Mouse (Mus musculus): ENCODE measurements around the gene Gm21981. TPM values are rescaled to one million over a fixed set of nuclear protein-coding genes. Genes with fewer than 3 reads are reported as not detected.

The Gm21981 gene
- polyA plus RNA-seq, 1 experiment from 2014 or later, result 0.60 TPM

DNA sequence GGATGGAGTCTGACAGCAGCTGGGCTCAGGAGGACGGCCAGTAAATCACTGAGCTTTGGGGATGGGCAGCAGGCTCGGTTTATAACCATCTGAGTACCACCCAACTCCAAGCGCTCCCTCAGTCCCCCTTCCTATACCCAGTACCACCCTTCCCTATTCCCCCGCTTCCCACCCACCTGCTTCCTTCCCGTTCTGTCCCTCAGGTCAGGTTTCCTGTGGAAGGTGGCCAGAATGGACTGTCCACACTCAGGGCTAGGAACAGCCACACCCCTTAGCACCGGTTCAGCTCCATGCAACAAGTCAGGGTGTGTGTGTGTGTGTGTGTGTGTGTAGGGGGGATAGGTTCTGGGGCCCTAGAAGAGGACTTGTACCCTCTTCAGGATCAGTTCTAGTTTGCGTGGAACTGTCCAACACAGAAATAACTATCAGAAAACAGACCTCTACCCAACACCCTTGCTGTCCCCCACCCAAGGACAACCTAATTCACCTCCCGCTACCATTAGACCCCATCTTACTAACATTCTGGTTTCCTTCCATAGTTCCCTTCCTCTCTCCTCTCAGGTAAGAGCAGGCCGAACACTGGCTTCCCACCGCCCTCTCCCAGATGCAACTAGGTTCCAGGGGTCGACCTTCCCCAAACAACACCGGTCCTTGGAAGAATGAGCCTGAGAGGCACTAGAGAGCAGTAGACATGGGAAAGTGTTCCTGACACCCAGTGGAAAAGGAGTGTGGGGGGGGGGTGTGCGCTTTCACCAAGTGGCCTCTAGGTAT is 399 bp downstream of the Gm21981 start:
- H3K36me3 ChIP-seq (ENCODE audit: control insufficient read depth, insufficient read depth), result no peaks in the 10 kb centered on the region
- H3K27me3 ChIP-seq (replicated peaks; ENCODE audit: control insufficient read depth, insufficient read depth, low read length), result peaks cover 3% of the 10 kb centered on the region; the same call in 1 of the 2 replicates
- peak overlapping the region; percentile 81 for H3K4me2 ChIP-seq (ENCODE audit: low read length)
- H3K4me1 ChIP-seq (replicated peaks; ENCODE audit: control insufficient read depth, insufficient read depth, low read length), result peaks cover 14% of the 10 kb centered on the region
- no peaks in the 10 kb centered on the region for H3K9me3 ChIP-seq (ENCODE audit: control insufficient read depth, low read length)
- ATAC-seq, result no peak
- 39% methylated on average over 13 of the region's 13 CpGs for WGBS
- H3K9ac ChIP-seq (replicated peaks; ENCODE audit: low read depth, low read length), result peak overlapping the region; percentile 89
- peak overlapping the region; percentile 77 for H3K4me3 ChIP-seq (replicated peaks; ENCODE audit: low read length)
- H3K27ac ChIP-seq (ENCODE audit: low read length), result peak overlapping the region; percentile 34; the same call in 1 of the 2 replicates

DNA sequence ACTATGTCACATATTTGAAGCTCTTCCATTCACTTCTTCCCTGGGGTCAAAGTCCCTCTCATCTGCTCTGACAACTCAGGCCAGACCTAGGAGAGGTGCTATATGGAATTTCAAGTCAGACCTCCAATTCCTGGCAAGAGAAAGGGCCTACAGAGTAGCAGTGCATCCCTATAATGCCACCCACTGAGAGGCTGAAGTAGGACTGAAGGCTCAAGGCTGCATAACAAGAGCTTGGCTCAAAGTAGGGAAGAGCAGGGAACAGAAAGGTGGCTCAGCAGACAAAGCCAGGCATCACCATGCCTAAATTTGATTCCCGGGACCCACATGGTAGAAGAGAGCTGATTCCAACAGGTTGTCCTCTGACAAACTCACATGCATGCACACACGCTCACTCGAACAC is 2.6 kb downstream of the Gm21981 start:
- H3K4me2 ChIP-seq (ENCODE audit: low read length), result no peak overlapping the region
- ATAC-seq, result no peak
- no peaks in the 10 kb centered on the region for H3K36me3 ChIP-seq (ENCODE audit: control insufficient read depth, insufficient read depth)
- no peaks in the 10 kb centered on the region for H3K9me3 ChIP-seq (ENCODE audit: control insufficient read depth, low read length)
- no peak overlapping the region for H3K9ac ChIP-seq (replicated peaks; ENCODE audit: low read depth, low read length)
- H3K4me1 ChIP-seq (replicated peaks; ENCODE audit: control insufficient read depth, insufficient read depth, low read length), result peaks cover 23% of the 10 kb centered on the region
- WGBS, result 87% methylated on average over 3 of the region's 3 CpGs
- no peak overlapping the region for H3K4me3 ChIP-seq (replicated peaks; ENCODE audit: low read length)
- peaks cover 3% of the 10 kb centered on the region; the same call in 1 of the 2 replicates for H3K27me3 ChIP-seq (replicated peaks; ENCODE audit: control insufficient read depth, insufficient read depth, low read length)
- no peak overlapping the region for H3K27ac ChIP-seq (ENCODE audit: low read length)

DNA sequence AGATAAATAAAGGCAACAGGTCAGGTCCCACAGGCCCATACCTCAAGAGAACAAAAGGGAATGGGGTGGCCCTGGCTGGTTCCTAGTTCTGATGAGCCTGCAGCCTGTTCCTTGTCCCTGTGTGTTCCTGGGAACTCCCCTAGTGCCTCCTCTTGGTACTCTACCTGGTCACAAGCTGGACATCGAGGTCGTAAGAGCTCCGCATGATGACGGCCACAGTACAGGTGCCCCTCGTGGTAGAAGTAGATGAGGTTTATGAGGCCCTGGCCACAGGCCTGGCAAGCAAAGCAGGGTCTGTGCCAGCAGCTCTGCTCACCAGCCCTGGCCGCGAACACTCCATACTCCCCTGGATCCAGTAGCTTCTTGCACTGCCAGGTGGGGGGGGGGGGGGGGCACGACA is 4.4 kb downstream of the Gm21981 start:
- peaks cover 3% of the 10 kb centered on the region; the same call in 1 of the 2 replicates for H3K27me3 ChIP-seq (replicated peaks; ENCODE audit: control insufficient read depth, insufficient read depth, low read length)
- no peak overlapping the region for H3K9ac ChIP-seq (replicated peaks; ENCODE audit: low read depth, low read length)
- H3K9me3 ChIP-seq (ENCODE audit: control insufficient read depth, low read length), result no peaks in the 10 kb centered on the region
- H3K4me1 ChIP-seq (replicated peaks; ENCODE audit: control insufficient read depth, insufficient read depth, low read length), result peaks cover 20% of the 10 kb centered on the region
- WGBS, result 79% methylated on average over 8 of the region's 8 CpGs
- peak overlapping the region; percentile 82; the same call in 1 of the 2 replicates for H3K4me3 ChIP-seq (replicated peaks; ENCODE audit: low read length)
- ATAC-seq, result no peak
- no peak overlapping the region for H3K27ac ChIP-seq (ENCODE audit: low read length)
- H3K4me2 ChIP-seq (ENCODE audit: low read length), result peak overlapping the region; percentile 83; the same call in 1 of the 2 replicates
- no peaks in the 10 kb centered on the region for H3K36me3 ChIP-seq (ENCODE audit: control insufficient read depth, insufficient read depth)

DNA sequence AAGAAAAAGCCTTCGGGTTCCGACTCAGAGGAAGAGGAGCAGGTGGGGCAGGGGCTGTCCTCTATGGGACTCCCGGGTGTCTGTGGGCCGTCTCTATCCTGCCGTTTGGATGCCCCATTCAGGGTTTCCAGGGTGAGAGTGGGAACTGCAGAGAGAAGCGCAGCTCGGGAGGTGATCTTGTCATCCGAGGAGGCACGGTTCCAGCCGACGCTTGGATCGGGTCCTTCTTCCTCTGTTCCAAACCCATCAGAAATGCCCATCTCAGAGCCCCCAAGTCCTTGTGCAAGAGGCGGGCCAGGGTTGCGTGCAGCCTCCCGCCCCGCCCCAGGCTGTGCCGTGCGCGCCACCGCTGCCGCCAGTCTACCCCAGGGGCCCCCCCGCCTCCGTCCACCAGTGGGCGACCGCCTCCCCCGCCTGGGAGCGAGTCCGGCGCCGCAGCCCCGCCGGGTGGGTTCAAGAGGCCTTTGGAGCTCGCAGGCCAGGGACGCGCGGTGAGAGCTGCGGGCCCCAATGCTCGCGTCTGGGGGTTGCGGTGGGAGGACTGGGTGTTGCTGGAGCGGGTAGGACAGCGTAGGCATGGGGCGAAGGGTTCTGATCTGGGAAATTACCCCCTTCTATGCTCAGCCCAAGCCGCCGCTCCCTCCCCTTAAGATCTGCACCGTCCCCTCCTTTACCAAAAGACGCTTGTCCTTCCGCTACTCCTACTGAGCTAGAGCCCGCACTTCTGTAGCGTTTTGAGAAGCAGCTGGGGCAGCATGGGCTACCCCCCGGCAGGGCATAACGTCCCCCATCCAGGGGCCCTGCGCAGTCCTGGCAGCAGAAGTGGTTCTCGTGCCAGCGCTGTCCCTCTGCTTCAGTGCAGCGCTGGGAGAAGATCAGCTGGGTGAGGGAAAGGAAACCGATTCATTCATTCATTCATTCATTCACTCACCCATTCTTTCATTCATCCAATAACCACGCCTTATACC is 5.4 kb downstream of the Gm21981 start, which contains the start of gene Frs3:
TSS of gene Frs3 (plus strand) at position 423 of the 968 bp plus-strand sequence.
- Histone ChIP-seq H3K27ac (ENCODE audit: low read length) (peak within 1 kb of the TSS; percentile 79), H3K4me3 (replicated peaks; ENCODE audit: low read length) (peak within 1 kb of the TSS; percentile 82), H3K4me2 (ENCODE audit: low read length) (peak within 1 kb of the TSS; percentile 99), H3K36me3 (ENCODE audit: control insufficient read depth, insufficient read depth) (0 out of 2 replicates have a peak, but pooled peaks cover 3% of the 10 kb centered on the region), H3K4me1 (replicated peaks; ENCODE audit: control insufficient read depth, insufficient read depth, low read length) (peaks cover 15% of the 10 kb centered on the region), H3K9me3 (ENCODE audit: control insufficient read depth, low read length) (no peaks in the 10 kb centered on the region), H3K27me3 (replicated peaks; ENCODE audit: control insufficient read depth, insufficient read depth, low read length) (peaks cover 3% of the 10 kb centered on the region; the same call in 1 of the 2 replicates), H3K9ac (replicated peaks; ENCODE audit: low read depth, low read length) (peak within 1 kb of the TSS; percentile 92)
- WGBS, result under 1% methylated on average over 50 of the region's 58 CpGs
- peak; percentile 67 for ATAC-seq

DNA sequence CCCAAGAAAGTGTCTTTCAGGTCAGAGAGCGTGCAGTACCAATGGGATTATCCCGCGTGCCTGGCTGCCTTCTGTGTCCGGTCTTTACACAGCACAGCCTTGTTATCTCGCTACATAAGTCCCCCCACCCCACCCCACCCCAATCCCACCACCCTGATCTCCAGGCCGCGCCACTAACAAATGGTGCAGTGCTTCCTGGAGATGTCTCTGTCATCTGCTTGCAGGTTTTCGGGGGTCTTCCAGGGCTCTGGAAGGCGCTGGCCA is 6.0 kb downstream of the Gm21981 start, which contains the start of gene Tomm6:
TSS of gene Tomm6 (minus strand) at position 43 of the 264 bp plus-strand sequence.
- H3K27me3 ChIP-seq (replicated peaks; ENCODE audit: control insufficient read depth, insufficient read depth, low read length), result 0 out of 2 replicates have a peak, but pooled peaks cover under 1% of the 10 kb centered on the region
- H3K4me1 ChIP-seq (replicated peaks; ENCODE audit: control insufficient read depth, insufficient read depth, low read length), result peaks cover 15% of the 10 kb centered on the region
- WGBS, result 0% methylated on average over 9 of the region's 9 CpGs
- H3K4me2 ChIP-seq (ENCODE audit: low read length), result peak within 1 kb of the TSS; percentile 99
- H3K27ac ChIP-seq (ENCODE audit: low read length), result peak within 1 kb of the TSS; percentile 79
- H3K36me3 ChIP-seq (ENCODE audit: control insufficient read depth, insufficient read depth), result 0 out of 2 replicates have a peak, but pooled peaks cover 3% of the 10 kb centered on the region
- H3K9me3 ChIP-seq (ENCODE audit: control insufficient read depth, low read length), result no peaks in the 10 kb centered on the region
- peak within 1 kb of the TSS; percentile 92 for H3K9ac ChIP-seq (replicated peaks; ENCODE audit: low read depth, low read length)
- H3K4me3 ChIP-seq (replicated peaks; ENCODE audit: low read length), result peak within 1 kb of the TSS; percentile 82
- no peak for ATAC-seq

DNA sequence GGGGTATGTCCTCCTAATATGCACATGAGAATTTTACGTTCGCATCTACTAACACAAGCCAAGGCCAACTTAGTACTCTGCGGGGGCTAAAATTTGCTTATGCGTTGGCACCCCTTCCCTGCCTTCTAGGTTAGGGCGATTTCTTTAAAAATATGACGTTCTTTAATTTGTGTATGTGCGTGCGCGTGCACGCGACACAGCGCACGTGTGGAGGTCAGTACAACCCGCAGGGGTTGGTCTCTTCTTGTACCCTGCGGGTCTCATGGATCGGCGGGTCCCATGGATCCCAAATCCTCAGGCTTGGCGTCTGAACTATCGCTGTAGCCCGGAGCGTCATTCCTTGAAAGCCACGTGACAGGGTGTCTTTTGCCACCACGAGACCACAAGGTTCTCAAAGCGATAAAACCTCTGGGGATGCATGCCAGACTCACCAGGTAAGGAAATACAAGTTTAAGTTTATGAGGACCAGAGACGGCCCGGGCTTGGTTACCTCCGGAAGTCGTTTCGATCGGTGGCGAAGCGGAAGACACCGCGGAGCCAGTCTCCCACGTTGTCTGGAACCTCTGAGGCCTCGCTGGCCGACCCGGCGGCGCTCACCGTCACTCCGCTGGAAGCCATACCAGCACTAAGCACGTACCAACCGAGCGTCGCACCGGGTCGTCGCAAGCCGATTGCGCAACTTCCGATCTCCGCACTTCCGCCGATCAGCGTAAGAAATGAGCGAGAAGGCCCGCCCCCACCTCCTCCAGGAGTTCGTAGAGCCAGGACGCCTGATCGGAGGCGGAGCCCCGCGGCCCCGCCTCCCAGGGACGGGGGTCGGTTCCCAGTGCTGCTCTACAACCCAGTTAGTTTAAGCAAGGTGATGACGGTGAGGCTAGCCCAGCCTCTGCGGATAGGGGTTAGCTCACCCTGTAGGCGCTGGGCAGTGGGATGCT is 6.6 kb downstream of the Gm21981 start:
- Histone ChIP-seq H3K27ac (ENCODE audit: low read length) (peak overlapping the region; percentile 79), H3K27me3 (replicated peaks; ENCODE audit: control insufficient read depth, insufficient read depth, low read length) (no peaks in the 10 kb centered on the region), H3K9ac (replicated peaks; ENCODE audit: low read depth, low read length) (peak overlapping the region; percentile 92), H3K36me3 (ENCODE audit: control insufficient read depth, insufficient read depth) (peaks cover 3% of the 10 kb centered on the region; the same call in 1 of the 2 replicates), H3K4me2 (ENCODE audit: low read length) (peak overlapping the region; percentile 99), H3K9me3 (ENCODE audit: control insufficient read depth, low read length) (no peaks in the 10 kb centered on the region), H3K4me3 (replicated peaks; ENCODE audit: low read length) (peak overlapping the region; percentile 82), H3K4me1 (replicated peaks; ENCODE audit: control insufficient read depth, insufficient read depth, low read length) (peaks cover 15% of the 10 kb centered on the region)
- peak; percentile 92 for ATAC-seq
- WGBS, result under 1% methylated on average over 70 of the region's 70 CpGs

DNA sequence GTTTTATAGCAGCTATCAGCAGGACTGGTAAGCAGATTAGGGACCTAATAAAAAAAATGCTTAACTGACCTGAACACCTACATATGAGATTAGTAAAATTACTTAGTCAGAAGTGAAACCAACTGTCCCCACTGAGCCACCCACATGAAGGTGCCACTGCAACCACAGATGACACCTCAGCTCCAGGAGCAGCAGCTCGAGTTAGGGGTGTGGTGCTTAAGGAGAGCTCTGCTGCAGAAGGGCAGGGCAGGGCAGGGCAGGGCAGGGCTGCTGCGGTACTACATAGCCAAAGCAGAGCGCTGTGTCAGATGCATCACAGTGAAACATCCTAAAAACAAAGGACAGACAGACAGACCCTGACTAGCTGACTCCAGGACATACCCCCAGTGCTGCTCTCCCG is 11.4 kb downstream of the Gm21981 start:
- peaks cover 9% of the 10 kb centered on the region for H3K4me1 ChIP-seq (replicated peaks; ENCODE audit: control insufficient read depth, insufficient read depth, low read length)
- H3K27ac ChIP-seq (ENCODE audit: low read length), result no peak overlapping the region
- no peaks in the 10 kb centered on the region for H3K9me3 ChIP-seq (ENCODE audit: control insufficient read depth, low read length)
- peaks cover 20% of the 10 kb centered on the region for H3K36me3 ChIP-seq (ENCODE audit: control insufficient read depth, insufficient read depth)
- H3K4me3 ChIP-seq (replicated peaks; ENCODE audit: low read length), result no peak overlapping the region
- no peaks in the 10 kb centered on the region for H3K27me3 ChIP-seq (replicated peaks; ENCODE audit: control insufficient read depth, insufficient read depth, low read length)
- WGBS, result 88% methylated on average over 4 of the region's 4 CpGs
- no peak overlapping the region for H3K4me2 ChIP-seq (ENCODE audit: low read length)
- H3K9ac ChIP-seq (replicated peaks; ENCODE audit: low read depth, low read length), result no peak overlapping the region
- no peak for ATAC-seq

DNA sequence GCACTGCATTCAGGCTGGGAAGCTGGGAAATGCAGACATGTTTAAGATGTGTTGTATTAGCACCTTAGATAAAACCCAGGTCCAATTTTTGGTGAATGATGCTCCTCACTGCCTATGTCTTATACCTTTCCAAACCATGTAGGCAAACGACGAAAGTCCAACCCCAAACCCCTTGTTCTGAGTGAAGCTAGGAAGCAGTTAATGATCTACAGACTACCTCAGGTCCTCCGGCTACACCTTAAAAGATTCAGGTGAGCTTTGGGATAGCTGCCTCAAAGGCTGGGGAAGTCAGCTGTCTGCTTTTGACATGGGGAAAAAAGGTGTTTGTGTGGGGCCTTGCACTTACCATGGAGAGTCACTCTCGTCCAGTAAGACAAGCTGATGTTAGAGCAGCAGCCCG is 15.6 kb downstream of the Gm21981 start:
- H3K9ac ChIP-seq (replicated peaks; ENCODE audit: low read depth, low read length), result no peak overlapping the region
- no peaks in the 10 kb centered on the region for H3K4me1 ChIP-seq (replicated peaks; ENCODE audit: control insufficient read depth, insufficient read depth, low read length)
- no peaks in the 10 kb centered on the region for H3K27me3 ChIP-seq (replicated peaks; ENCODE audit: control insufficient read depth, insufficient read depth, low read length)
- peaks cover 17% of the 10 kb centered on the region for H3K36me3 ChIP-seq (ENCODE audit: control insufficient read depth, insufficient read depth)
- no peaks in the 10 kb centered on the region for H3K9me3 ChIP-seq (ENCODE audit: control insufficient read depth, low read length)
- H3K4me3 ChIP-seq (replicated peaks; ENCODE audit: low read length), result no peak overlapping the region
- 88% methylated on average over 5 of the region's 5 CpGs for WGBS
- ATAC-seq, result no peak
- no peak overlapping the region for H3K4me2 ChIP-seq (ENCODE audit: low read length)
- no peak overlapping the region for H3K27ac ChIP-seq (ENCODE audit: low read length)
